ENCODE assay signal across 25 mouse cellular contexts in the genomic region with DNA sequence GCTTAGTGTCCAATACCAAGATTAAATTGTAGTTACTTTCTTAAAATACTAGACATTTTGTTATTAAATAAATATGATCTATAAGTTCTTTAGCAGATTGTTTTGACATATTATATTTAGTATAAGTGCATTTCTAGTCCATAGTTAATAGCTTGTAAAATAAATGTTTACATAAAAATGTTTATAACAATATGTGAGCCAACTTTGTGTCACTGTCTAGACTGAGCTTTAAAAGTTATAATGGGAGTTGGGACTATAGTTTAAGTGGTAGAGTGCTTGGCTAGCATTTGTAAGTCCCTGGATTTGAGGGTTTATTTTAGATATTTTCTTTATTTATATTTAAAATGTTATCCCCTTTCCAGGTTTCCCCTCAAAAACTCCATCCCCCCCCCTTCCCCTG.
"Had no signal": no experiment of that assay in that cellular context is flagged by ENCODE, and none has a peak within 500 bp of the region (broad histone marks: within the 10 kb centered on the region; RNA-seq: fewer than 3 reads in every experiment).

No protein-coding gene starts in this region.

- H3K4me1 ChIP-seq: heart, embryonic 13.5 days; heart, embryonic 15.5 days; hindbrain, embryonic 13.5 days; hindbrain, embryonic 15.5 days; kidney, embryonic 15.5 days; limb, embryonic 13.5 days; limb, embryonic 15.5 days had no signal

- H3K36me3 ChIP-seq: heart, embryonic 13.5 days; heart, embryonic 15.5 days; hindbrain, embryonic 13.5 days; hindbrain, embryonic 15.5 days; kidney, embryonic 15.5 days; limb, embryonic 13.5 days; limb, embryonic 15.5 days had no signal

- H3K9ac ChIP-seq: heart, embryonic 13.5 days; heart, embryonic 15.5 days; hindbrain, embryonic 13.5 days; hindbrain, embryonic 15.5 days; kidney, embryonic 15.5 days; limb, embryonic 13.5 days; limb, embryonic 15.5 days had no signal

- ATAC-seq: forebrain, embryonic 16.5 days; hindbrain, postnatal 0 days had no signal

- H3K4me2 ChIP-seq: heart, embryonic 11.5 days; heart, embryonic 13.5 days; heart, embryonic 15.5 days; hindbrain, embryonic 13.5 days; hindbrain, embryonic 15.5 days; kidney, embryonic 15.5 days; limb, embryonic 13.5 days; limb, embryonic 15.5 days had no signal

- H3K27me3 ChIP-seq: heart, embryonic 13.5 days; heart, embryonic 15.5 days; hindbrain, embryonic 13.5 days; hindbrain, embryonic 15.5 days; kidney, embryonic 15.5 days; limb, embryonic 13.5 days; limb, embryonic 15.5 days had no signal

- H3K27ac ChIP-seq: heart, adult 2 months; heart, embryonic 13.5 days; heart, embryonic 15.5 days; hindbrain, embryonic 13.5 days; hindbrain, embryonic 15.5 days; hindbrain, postnatal 0 days; kidney, embryonic 15.5 days; kidney, postnatal 0 days; limb, embryonic 13.5 days; limb, embryonic 15.5 days had no signal

- DNase-seq: gastrocnemius, postnatal 14 days; gastrocnemius, postnatal 36 days; heart, adult 11 months; heart, adult 2 months; heart, postnatal 14 days; heart, postnatal 36 days; kidney, adult 11 months; kidney, adult 2 months; kidney, adult 9 months; kidney, postnatal 14 days; kidney, postnatal 36 days; layer of hippocampus, adult 9-11 months; layer of hippocampus, postnatal 36 days; left cerebral cortex, postnatal 4 days had no signal

- H3K9me3 ChIP-seq: heart, embryonic 15.5 days; hindbrain, embryonic 13.5 days; hindbrain, embryonic 15.5 days; kidney, embryonic 15.5 days; limb, embryonic 13.5 days; limb, embryonic 15.5 days had no signal

- H3K4me3 ChIP-seq: heart, adult 2 months; heart, embryonic 13.5 days; heart, embryonic 15.5 days; hindbrain, embryonic 13.5 days; hindbrain, embryonic 15.5 days; kidney, embryonic 15.5 days; limb, embryonic 13.5 days; limb, embryonic 15.5 days had no signal
